Mouse (Mus musculus) bone marrow macrophage, adult 2 months (primary cell): ENCODE data around the gene Prrc2b.

Experiments used
- CTCF ChIP-seq: IDR thresholded peaks from 2 replicates; pipeline ENCODE4 v1.5.1; 2012; ENCODE audit warnings: low read depth, mild to moderate bottlenecking, low read length, moderate library complexity
- POLR2A ChIP-seq: IDR thresholded peaks from 2 replicates; pipeline ENCODE4 v1.6.1; 2012; ENCODE audit warnings: mild to moderate bottlenecking, low read depth, low read length, borderline replicate concordance

DNA sequence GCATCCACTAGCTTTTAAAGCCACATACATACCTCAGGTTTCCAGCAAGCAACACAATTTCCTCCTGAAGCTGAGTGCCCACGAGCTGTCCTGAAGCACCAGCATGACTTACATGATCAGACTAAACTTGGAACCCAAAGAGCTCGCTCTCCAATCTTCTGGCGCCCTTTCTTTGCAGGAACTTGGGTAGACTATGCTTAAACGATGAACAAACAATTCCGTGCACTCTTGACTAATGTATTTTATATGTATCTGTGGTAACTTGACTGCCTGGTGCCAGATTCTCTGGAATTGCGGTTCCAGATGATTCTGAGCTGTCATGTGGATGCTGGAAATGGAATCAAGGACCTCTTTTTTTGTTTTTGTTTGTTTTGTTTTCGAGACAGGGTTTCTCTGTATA is 84.6 kb downstream of the Prrc2b start:
- TF ChIP-seq POLR2A (no peak), CTCF (no peak)
